Mouse (Mus musculus): ENCODE data around the gene Zbtb38.

GRCm38 (mm10) chr9:96783258-96783657 lies 30.6 kb upstream of the Zbtb38 start:
- TF ChIP-seq CTCF (IDR thresholded peaks at IDR 0.05; ENCODE audit: borderline replicate concordance, extremely low read depth, insufficient read depth, insufficient read length): no peak
- no peak for TF ChIP-seq POLR2A (IDR thresholded peaks at IDR 0.05; ENCODE audit: borderline replicate concordance, extremely low read depth, insufficient read depth, insufficient read length, poor library complexity, severe bottlenecking)

All from brain, embryonic 14.5 days (tissue).